Mouse (Mus musculus) megakaryocyte, embryonic 14.5 days (primary cell): ENCODE data around the gene Fam84b.

Experiments
- FLI1 ChIP-seq: IDR thresholded peaks from 2 replicates; pipeline ENCODE4 v1.6.1; 2012; ENCODE audit warnings: low read length, inconsistent platforms, mixed read lengths
- GATA1 ChIP-seq: IDR thresholded peaks from 3 replicates; pipeline ENCODE4 v1.6.1; 2012; ENCODE audit warnings: mixed read lengths, low read length, inconsistent platforms, borderline replicate concordance

DNA sequence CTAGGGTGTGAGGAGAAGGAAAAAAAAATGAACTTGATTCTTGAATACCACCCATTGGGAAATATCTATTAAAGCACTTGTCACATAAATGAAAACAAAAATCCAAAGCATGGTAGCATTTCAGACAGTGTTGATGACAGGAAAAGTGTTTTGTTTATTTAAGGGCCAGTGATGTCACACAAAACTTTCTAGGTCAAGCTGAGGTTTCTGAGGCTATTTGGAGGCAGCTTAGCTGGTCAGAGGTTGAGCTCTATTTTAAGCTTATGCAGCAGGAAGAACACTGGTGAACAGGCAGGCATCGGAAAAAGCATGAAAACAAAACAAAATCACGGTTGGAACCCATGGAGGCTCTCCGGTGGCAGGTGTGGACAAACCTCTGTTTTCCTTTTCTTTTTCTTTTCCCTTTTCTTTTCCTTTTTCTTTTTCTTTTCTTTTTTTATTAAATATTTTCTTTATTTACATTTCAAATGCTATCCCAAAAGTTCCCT is 39.4 kb upstream of the Fam84b start:
- no peak for TF ChIP-seq GATA1
- TF ChIP-seq FLI1 = no peak
